Mouse (Mus musculus) right cerebral cortex, adult 2 months (tissue): ENCODE data around the gene Efcab11.

Source experiments
- DNase-seq, 2 experiments: peaks; one replicate each; pipeline ENCODE4 v3.0.0; 2021 to 2022; ENCODE audit warnings: low spot score in 2 of 2

The Efcab11 gene

GRCm38 (mm10) chr12:99681681-99682080 lies 202.6 kb downstream of the Efcab11 start:
- DNase-seq: no peak

- no peak for DNase-seq
Measured at GRCm38 (mm10) chr12:99671866-99672191, 212.4 kb downstream of the Efcab11 start.

GRCm38 (mm10) chr12:99671162-99671865 lies 212.9 kb downstream of the Efcab11 start:
- DNase-seq: peak in 1 of 2 experiments; percentile 34

- no peak for DNase-seq
Measured at GRCm38 (mm10) chr12:99670762-99671152, 213.5 kb downstream of the Efcab11 start.

- peak; percentile 21 to 26 for DNase-seq
Measured at GRCm38 (mm10) chr12:99669976-99670761, 214.1 kb downstream of the Efcab11 start.

DNA sequence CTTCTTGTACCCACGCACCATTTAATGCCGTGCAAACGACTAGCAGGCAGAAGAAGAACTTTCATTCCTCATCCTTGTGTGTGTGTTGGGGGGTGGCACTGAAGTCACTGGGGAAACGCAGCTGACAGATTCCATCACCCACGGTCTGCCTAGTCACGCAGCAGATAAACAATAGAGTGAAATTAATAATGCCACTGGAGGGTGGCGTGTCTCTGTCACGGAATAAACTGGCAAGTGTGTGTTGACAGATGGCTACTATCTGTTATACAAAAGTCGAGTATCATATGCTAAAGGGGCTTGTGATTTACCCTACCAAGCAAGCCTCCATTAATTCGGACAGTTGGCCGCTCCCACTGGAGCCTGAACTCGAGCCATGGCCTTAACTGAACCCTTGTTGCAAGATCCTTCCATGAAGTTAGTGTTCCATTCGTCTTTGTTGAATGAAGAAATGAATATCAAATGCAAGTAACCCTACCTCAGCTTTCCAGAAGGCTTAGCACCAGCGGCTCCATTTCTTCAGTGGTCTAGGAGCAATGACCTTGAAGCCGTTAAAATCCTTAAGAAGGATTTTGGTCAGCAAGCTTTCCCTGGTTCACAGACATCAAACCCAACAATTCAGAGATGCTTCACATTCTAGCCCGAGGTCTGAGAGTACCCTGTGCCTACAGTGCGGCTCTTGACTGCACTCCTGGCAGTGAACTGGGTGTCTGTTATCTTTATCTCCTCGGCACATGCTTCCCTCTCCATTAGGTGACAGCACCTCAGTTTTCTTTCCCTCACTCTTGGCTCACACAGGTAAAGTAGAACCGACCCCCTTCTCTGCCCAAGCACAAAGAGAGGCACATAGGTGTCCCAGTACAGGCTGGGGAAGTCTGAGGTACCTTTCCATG lies 229.0 kb downstream of the Efcab11 start:
- no peak for DNase-seq

DNA sequence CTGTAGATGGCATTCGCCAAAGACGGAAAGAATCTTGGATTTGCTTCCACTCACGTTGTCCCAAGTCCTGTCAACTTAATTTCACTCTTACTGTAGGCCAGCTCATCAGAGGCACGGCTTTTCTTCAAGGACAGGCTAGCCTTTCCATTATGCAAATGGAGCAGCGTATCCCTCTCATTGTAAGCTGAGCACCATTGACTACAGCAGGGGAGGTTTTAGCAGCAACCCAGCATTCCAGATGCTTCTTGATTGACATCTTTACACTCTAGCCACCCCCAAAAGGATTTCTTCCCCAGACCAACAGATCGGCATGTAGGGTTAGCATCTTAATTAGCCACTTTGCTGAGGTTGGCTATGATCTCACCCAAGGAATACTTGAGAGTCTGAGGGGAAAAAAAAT lies 231.8 kb downstream of the Efcab11 start:
- no peak for DNase-seq

GRCm38 (mm10) chr12:99649732-99650131 lies 234.5 kb downstream of the Efcab11 start:
- DNase-seq: no peak

GRCm38 (mm10) chr12:99648781-99649180 lies 235.5 kb downstream of the Efcab11 start:
- DNase-seq: no peak

GRCm38 (mm10) chr12:99646556-99647354 lies 237.5 kb downstream of the Efcab11 start:
- DNase-seq: no peak

GRCm38 (mm10) chr12:99645418-99645817 lies 238.8 kb downstream of the Efcab11 start:
- DNase-seq: peak; percentile 72 to 75

GRCm38 (mm10) chr12:99644966-99645365 lies 239.3 kb downstream of the Efcab11 start:
- DNase-seq: no peak
